Mouse (Mus musculus) intestine, embryonic 16.5 days (tissue): ENCODE results near the gene Gna14. TPM values are rescaled to one million over a fixed set of nuclear protein-coding genes. Genes with fewer than 3 reads are reported as not detected.

Source experiments
- ATAC-seq: fragments of 200-750 bp; cut with Nextera tagmentation; 2 replicates; pipeline ENCODE4 v1.8.0; 2017; ENCODE audit warnings: moderate TSS enrichment, moderate library complexity
- H3K27ac ChIP-seq: fragments of 300-500 bp; sonication (generic); 2 replicates; pipeline ENCODE4 v1.5.1; 2014; ENCODE audit warnings: mild to moderate bottlenecking, low read length
- H3K27me3 ChIP-seq: fragments of 300-500 bp; sonication (generic); replicated peaks from 2 replicates; pipeline ENCODE4 v1.6.1; 2014; ENCODE audit warnings: low read length, control low read depth, mixed read lengths; ENCODE audit not compliant: control insufficient read depth, insufficient read depth
- H3K36me3 ChIP-seq: fragments of 300-500 bp; sonication (generic); 2 replicates; pipeline ENCODE4 v1.6.1; 2014; ENCODE audit warnings: low read length, control low read depth; ENCODE audit not compliant: control insufficient read depth, insufficient read depth
- H3K4me1 ChIP-seq: fragments of 300-500 bp; sonication (generic); 2 replicates; pipeline ENCODE4 v1.6.1; 2014; ENCODE audit warnings: low read length, control low read depth, mixed read lengths; ENCODE audit not compliant: control insufficient read depth, insufficient read depth
- H3K4me2 ChIP-seq: fragments of 300-500 bp; sonication (generic); 2 replicates; pipeline ENCODE4 v1.6.1; 2014; ENCODE audit warnings: low read depth, low read length, control low read depth
- H3K4me3 ChIP-seq: fragments of 300-500 bp; sonication (generic); 2 replicates; pipeline ENCODE4 v1.5.1; 2014; ENCODE audit warnings: mild to moderate bottlenecking, low read length
- H3K9ac ChIP-seq: fragments of 300-500 bp; sonication (generic); 2 replicates; pipeline ENCODE4 v1.6.1; 2014; ENCODE audit warnings: low read depth, low read length
- H3K9me3 ChIP-seq: fragments of 300-500 bp; sonication (generic); 2 replicates; pipeline ENCODE4 v1.6.1; 2016; ENCODE audit warnings: low read length, control low read depth; ENCODE audit not compliant: control insufficient read depth
- WGBS: fragments of 180-500 bp; shearing (Covaris S2); extraction: QIAGEN DNeasy Blood & Tissue Kit; methylation state at CpG from one replicate; pipeline ENCODE4 v1.1.7; 2014; 5-methylcytosine and 5-hydroxymethylcytosine counted together
- polyA plus RNA-seq: library from polyadenylated mRNA; unstranded; fragments of >200 nt; fragmentation: Nextera tagmentation; extraction: Ambion mirVana; gene quantifications from 2 replicates; pipeline ENCODE4 v1.2.1, GENCODE M21; 2015

Gna14 gene
- polyA plus RNA-seq, 1 experiment from 2014 or later, result 16.8 TPM

- 65% methylated on average over 3 of the region's 3 CpGs for WGBS
- H3K36me3 ChIP-seq, result no peaks in the 10 kb centered on the region
- H3K4me3 ChIP-seq, result no peak overlapping the region
- no peaks in the 10 kb centered on the region for H3K9me3 ChIP-seq
- ATAC-seq, result no peak
- H3K4me2 ChIP-seq, result no peak overlapping the region
- H3K27ac ChIP-seq, result no peak overlapping the region
- no peaks in the 10 kb centered on the region; the same call in 1 of the 2 replicates for H3K4me1 ChIP-seq
- H3K9ac ChIP-seq, result no peak overlapping the region
- H3K27me3 ChIP-seq, result no peaks in the 10 kb centered on the region
Measured at GRCm38 (mm10) chr19:16518569-16518968, 83.0 kb downstream of the Gna14 start.

- Histone ChIP-seq H3K4me3 (no peak overlapping the region), H3K9me3 (no peaks in the 10 kb centered on the region), H3K9ac (no peak overlapping the region), H3K4me1 (no peaks in the 10 kb centered on the region; the same call in 1 of the 2 replicates), H3K4me2 (no peak overlapping the region), H3K27me3 (no peaks in the 10 kb centered on the region), H3K36me3 (no peaks in the 10 kb centered on the region), H3K27ac (no peak overlapping the region)
- WGBS, result 91% methylated on average over 3 of the region's 3 CpGs
- ATAC-seq, result no peak
Measured at GRCm38 (mm10) chr19:16520608-16521007, 85.0 kb downstream of the Gna14 start.

- H3K27ac ChIP-seq, result no peak overlapping the region
- WGBS, result 68% methylated on average over 9 of the region's 9 CpGs
- no peaks in the 10 kb centered on the region for H3K9me3 ChIP-seq
- H3K36me3 ChIP-seq, result no peaks in the 10 kb centered on the region
- H3K4me3 ChIP-seq, result no peak overlapping the region
- no peaks in the 10 kb centered on the region for H3K27me3 ChIP-seq
- ATAC-seq, result no peak
- no peak overlapping the region for H3K9ac ChIP-seq
- no peak overlapping the region for H3K4me2 ChIP-seq
- H3K4me1 ChIP-seq, result peaks cover 2% of the 10 kb centered on the region; the same call in 1 of the 2 replicates
Measured at GRCm38 (mm10) chr19:16526302-16526880, 90.8 kb downstream of the Gna14 start.

GRCm38 (mm10) chr19:16527031-16527430, 91.5 kb downstream of the Gna14 start:
- WGBS, result 64% methylated on average over 5 of the region's 5 CpGs
- Histone ChIP-seq H3K9me3 (no peaks in the 10 kb centered on the region), H3K4me2 (no peak overlapping the region), H3K27me3 (no peaks in the 10 kb centered on the region), H3K4me1 (peaks cover 2% of the 10 kb centered on the region; the same call in 1 of the 2 replicates), H3K36me3 (no peaks in the 10 kb centered on the region), H3K4me3 (no peak overlapping the region), H3K9ac (no peak overlapping the region), H3K27ac (no peak overlapping the region)
- no peak for ATAC-seq

GRCm38 (mm10) chr19:16528225-16528828, 92.8 kb downstream of the Gna14 start:
- Histone ChIP-seq H3K4me1 (0 out of 2 replicates have a peak, but pooled peaks cover 2% of the 10 kb centered on the region), H3K4me2 (no peak overlapping the region), H3K9ac (no peak overlapping the region), H3K9me3 (no peaks in the 10 kb centered on the region), H3K36me3 (no peaks in the 10 kb centered on the region), H3K27me3 (no peaks in the 10 kb centered on the region), H3K4me3 (no peak overlapping the region), H3K27ac (no peak overlapping the region)
- peak; percentile 59; the same call in 1 of the 2 replicates for ATAC-seq
- WGBS, result 55% methylated on average over 3 of the region's 3 CpGs

- Histone ChIP-seq H3K27me3 (no peaks in the 10 kb centered on the region), H3K9ac (no peak overlapping the region)
- no peak for ATAC-seq
Measured at GRCm38 (mm10) chr19:16529293-16529920, 93.8 kb downstream of the Gna14 start.

GRCm38 (mm10) chr19:16529999-16530398, 94.4 kb downstream of the Gna14 start:
- Histone ChIP-seq H3K4me3 (no peak overlapping the region), H3K4me2 (no peak overlapping the region), H3K4me1 (0 out of 2 replicates have a peak, but pooled peaks cover 2% of the 10 kb centered on the region), H3K9ac (no peak overlapping the region), H3K36me3 (no peaks in the 10 kb centered on the region), H3K27ac (no peak overlapping the region), H3K9me3 (no peaks in the 10 kb centered on the region), H3K27me3 (no peaks in the 10 kb centered on the region)
- ATAC-seq, result no peak
- 77% methylated on average over 4 of the region's 4 CpGs for WGBS

More at GRCm38 (mm10) chr19:16529293-16529920, 93.8 kb downstream of the Gna14 start:
- 0 out of 2 replicates have a peak, but pooled peaks cover 2% of the 10 kb centered on the region for H3K4me1 ChIP-seq
- H3K4me2 ChIP-seq, result no peak overlapping the region
- H3K4me3 ChIP-seq, result no peak overlapping the region
- no peaks in the 10 kb centered on the region for H3K9me3 ChIP-seq
- no peak overlapping the region for H3K27ac ChIP-seq
- no peaks in the 10 kb centered on the region for H3K36me3 ChIP-seq

- 88% methylated on average over 2 of the region's 2 CpGs for WGBS
- H3K27ac ChIP-seq, result no peak overlapping the region
- H3K9ac ChIP-seq, result no peak overlapping the region
- no peak overlapping the region for H3K4me2 ChIP-seq
- H3K27me3 ChIP-seq, result no peaks in the 10 kb centered on the region
- H3K36me3 ChIP-seq, result no peaks in the 10 kb centered on the region
- no peak for ATAC-seq
- H3K4me3 ChIP-seq, result no peak overlapping the region
- H3K9me3 ChIP-seq, result no peaks in the 10 kb centered on the region
- H3K4me1 ChIP-seq, result no peaks in the 10 kb centered on the region
Measured at GRCm38 (mm10) chr19:16534311-16534710, 98.7 kb downstream of the Gna14 start.

- Histone ChIP-seq H3K4me1 (0 out of 2 replicates have a peak, but pooled peaks cover 3% of the 10 kb centered on the region), H3K9ac (no peak overlapping the region), H3K4me2 (no peak overlapping the region), H3K4me3 (no peak overlapping the region), H3K9me3 (no peaks in the 10 kb centered on the region), H3K27me3 (no peaks in the 10 kb centered on the region), H3K27ac (no peak overlapping the region), H3K36me3 (no peaks in the 10 kb centered on the region)
- no peak for ATAC-seq
- WGBS, result 80% methylated on average over 2 of the region's 2 CpGs
Measured at GRCm38 (mm10) chr19:16538416-16538815, 102.9 kb downstream of the Gna14 start.
